Mouse (Mus musculus) liver, adult 2 months (tissue): ENCODE data around the gene Art4.

Source experiments
- CTCF ChIP-seq: fragments of 200-500 bp; IDR thresholded peaks from 2 replicates; pipeline ENCODE4 v1.5.1; 2011; ENCODE audit warnings: low read depth, low read length, control low read depth
- POLR2A ChIP-seq: fragments of 200-500 bp; IDR thresholded peaks from 2 replicates; pipeline ENCODE4 v1.6.1; 2011; ENCODE audit warnings: low read length, control low read depth; ENCODE audit not compliant: insufficient read depth; ENCODE audit errors: extremely low read depth

DNA sequence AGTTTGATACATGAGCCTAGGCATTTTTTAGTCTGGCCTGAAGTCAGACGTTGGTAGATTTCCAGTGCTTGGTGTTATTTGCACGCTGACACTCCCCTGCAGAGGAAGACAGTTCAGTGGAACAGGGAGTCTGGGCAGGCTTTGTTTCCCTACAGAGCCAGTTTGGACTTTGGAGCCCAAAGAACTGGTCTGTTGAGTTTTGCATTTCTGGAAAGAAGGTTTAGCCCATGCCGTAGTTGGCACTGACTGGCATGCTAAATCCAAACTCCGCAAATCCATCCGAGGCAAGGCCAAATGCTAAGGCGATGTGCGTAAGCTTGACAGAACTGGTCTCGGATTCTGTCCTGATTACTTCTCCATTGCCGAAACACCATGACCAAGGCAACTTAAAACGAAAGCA is 46.3 kb downstream of the Art4 start:
- TF ChIP-seq POLR2A (no peak), CTCF (no peak)
